Mouse (Mus musculus): Measurements from ENCODE around the gene Atp6ap1l.
A peak's percentile ranks its signal among the peaks of the same experiment; 100 is the strongest.
"Not testable (repeated sequence)": the region's sequence is repeated elsewhere in the genome, so short reads cannot be mapped to it uniquely, and the experiment has no call there.

Atp6ap1l gene

DNA sequence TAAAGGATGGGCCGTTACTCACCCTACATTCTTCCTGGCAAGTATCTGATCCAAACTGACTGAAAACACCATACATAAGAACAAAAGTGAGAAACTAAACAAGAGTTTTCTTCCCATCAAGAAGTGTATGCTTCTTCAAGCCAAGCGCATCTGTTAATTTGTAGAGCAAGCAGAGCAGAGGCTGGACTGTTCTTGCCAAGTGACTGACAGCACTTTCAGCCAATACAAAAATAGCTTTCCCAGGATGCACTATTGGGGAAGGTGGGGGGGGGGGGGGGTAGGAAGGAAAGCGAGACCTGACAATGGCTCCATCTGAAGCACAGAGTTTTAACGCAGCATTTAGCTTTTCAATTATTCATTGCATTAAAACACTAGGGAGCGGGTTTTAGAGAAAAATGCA is at the start of gene Atp6ap1l:
Gene Atp6ap1l (minus strand): TSS at position 180 of the 400 bp plus-strand sequence.
- no peak for DNase-seq

DNA sequence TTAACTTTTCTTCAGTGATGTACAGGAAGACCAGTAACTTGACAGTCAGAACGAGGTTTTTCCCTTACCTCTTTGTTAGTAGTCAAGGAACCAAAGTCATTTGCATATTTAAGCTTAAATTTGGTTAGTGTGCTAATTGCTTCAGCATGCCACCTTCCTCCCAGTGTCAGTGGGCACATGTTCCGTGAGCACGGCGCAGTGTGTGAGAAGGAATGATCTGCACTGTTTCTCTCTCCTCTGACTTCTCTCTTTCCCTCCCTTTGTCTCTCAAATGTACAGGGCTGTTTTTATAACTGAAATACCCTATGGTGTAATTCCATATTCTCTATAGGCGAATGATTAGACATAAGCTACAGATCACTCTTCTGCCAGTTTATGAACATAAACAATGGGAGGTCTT is 34.4 kb upstream of the Atp6ap1l start:
- DNase-seq = no peak

DNA sequence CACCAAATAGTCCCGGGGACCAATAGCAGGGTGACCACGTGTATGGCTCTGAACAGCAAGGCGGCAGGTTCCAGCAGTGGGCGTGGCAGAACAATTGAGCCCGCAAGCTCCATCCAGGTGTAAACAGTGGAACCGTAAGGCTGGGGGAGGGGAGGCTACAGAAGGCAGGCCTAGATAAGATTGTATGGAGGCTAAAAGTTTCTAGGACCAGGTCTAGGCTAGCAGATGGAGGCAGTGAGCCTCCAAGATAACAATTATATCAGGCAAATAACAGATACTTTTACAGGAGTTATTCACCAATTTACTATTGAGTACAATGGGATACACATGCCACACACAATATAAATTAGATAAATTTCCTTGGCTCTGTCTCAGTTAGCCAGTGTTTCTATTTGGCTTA is 34.0 kb upstream of the Atp6ap1l start:
- no peak for DNase-seq

DNA sequence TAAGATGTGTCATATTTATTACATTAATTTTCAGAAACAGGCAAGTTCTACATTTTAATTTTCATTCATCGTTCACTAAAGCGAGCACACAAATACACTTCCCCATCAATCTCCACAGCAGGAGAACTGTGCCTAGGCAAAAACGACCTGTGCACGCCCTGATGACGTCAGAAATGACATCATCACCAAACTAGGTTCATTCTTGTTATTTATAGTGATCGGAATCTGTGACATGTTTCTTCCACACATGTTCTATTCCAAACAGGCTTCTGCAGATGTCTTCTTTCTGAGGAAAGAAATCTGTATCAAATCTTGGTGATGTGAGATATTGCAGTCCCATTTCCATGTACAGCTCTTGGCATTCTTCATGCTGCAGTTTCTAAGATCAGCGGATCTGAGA is 30.7 kb upstream of the Atp6ap1l start:
- no peak for DNase-seq

DNA sequence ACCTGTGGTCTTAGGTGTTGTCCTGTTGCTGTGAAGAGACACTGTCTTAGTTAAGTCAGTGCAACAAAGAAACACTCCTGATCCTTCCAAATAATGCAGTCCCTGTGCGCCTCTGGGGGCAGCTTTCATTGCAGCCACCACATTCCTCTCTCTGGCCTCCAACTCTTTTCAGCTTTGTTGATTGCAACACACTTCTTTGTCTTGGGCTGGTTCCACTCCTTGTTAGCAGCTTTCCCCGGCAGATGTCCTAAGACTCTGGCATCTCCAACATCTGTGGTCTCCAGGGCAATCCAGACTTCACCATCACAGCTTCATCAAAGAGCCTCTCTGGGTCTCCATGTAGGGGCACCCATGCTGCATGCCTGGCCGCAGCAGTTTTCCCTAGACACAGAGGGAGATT is 28.1 kb upstream of the Atp6ap1l start:
- no peak for DNase-seq

DNA sequence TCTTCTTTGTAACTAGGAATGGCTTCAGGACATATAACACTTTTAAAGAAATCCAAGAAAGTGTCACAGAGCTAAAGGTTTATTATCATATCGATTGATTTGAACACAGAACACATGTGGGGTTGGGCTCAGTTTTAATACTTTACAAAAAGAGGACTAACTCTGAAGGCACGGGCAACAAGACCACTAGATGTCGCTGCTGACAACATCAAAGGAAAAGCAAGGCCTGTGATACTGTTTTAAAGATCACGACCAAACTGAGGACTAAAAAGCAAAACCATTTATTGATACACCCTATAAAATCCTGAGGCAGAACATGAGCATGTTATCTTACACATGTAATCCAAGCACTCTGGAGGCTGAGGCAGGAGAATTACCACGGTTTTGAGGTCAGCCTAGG is 24.7 kb upstream of the Atp6ap1l start:
- DNase-seq = peak; percentile 53 to 64

DNA sequence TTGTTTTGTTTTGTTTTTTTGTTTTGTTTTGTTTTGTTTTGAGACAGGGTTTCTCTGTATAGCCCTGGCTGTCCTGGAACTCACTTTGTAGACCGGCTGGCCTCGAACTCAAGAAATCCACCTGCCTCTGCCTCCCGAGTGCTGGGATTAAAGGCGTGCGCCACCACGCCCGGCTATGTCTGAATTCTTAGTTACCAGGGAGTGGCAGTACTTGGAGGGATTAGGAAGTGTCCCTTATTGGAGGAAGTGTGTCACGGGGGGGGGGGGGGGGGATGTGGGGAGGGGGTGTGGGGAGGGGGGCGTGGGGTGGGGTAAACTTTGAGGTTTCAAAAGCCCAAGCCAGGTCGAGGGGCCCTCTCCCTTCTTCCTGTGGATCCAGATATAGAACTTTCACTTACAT is 23.1 kb upstream of the Atp6ap1l start:
- not testable (repeated sequence) for DNase-seq

DNA sequence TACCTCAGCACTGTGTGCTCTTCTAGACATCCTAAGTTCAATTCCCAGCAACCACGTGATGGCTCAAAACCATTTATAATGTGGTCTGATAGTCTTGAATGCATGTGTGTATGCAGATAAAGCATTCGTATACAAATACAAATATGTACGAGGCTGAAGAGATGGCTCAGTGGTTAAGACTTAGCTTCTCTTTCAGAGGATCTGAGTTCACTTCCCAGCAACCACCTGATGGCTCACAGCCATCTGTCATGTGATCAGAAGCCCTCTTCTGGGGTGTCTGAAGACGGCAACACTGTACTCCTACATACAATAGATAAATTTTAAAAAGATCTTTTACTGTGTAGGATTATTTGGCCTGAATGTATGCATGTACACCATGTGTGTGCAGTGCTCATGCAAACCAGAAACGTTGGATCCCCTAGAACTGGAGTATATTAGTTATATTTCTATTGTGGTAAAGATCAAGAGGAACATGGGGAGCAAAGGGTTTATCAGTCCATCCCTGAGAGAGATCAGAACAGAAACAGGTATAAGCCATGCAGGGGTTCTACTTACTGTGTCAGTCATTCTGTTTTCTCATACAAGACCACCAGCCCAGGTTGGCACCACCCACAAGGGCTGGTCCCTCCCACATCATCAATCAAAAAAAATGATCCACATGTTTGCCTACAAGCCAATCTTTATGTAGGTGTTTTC is 21.9 kb upstream of the Atp6ap1l start:
- DNase-seq = no peak

DNA sequence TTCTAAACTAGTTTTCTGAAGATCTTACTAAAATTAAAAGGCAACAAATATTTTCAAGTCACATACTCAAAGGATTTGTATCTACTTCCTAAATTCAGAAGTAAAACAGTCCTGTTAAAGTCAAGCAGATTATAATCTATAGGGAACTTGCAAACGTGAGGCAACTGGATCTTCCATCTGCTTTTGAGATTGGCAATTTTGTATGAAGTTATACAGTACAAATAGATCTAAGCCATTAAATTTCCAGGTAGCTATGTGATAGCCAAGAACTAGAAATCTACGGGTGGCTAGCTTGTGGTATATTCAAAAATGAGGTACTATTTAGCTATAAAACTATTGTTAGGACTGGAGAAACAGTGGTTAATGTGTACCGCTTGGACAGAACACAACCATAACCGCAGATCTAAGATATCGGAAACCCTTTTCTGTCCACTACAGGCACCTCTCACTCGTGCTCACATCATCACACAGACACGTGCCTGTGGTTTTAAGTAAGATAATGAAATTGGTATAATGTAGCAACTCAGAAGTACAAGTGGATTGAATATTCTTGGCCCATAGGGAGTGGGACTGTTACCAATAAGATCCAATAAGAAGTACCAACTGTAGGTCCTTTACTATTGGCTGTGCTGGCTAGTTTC is 21.1 kb upstream of the Atp6ap1l start:
- no peak for DNase-seq

DNA sequence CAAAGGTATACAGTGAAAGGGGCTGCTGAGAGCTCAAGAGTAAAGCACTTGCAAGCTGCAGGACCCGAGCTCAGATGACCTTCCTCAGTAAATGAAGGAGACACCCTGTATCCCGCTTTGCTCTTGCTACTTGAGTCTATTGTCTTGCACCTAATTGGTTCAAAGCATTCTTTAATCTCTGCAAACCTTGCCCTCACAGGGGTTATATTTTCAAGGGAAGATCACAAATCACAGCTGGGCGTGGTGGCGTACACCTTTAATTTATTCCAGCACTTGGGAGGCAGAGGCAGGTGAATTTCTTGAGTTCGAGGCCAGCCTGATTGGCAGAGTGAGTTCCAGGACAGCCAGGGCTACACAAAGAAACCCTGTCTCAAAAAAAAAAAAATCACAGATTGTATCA is 20.0 kb upstream of the Atp6ap1l start:
- DNase-seq = no peak

DNA sequence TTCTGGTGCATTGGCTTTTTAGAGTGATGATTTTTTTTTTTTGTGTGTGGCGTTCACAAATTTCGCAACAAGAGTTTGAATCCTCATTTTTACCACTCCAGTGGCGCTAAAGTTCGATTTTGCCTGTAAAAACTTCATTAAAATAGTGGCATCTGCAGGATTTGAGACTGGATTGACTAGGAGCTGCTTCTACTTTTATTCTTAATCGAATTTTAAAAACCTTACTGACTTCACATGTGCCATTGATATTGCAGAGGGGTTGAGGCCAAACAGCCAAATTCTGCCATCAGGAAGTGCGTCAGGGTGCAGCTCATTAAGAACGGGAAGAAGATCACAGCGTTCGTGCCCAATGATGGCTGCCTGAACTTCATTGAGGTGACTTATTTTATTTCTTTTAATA is 18.9 kb upstream of the Atp6ap1l start:
- DNase-seq = no peak

DNA sequence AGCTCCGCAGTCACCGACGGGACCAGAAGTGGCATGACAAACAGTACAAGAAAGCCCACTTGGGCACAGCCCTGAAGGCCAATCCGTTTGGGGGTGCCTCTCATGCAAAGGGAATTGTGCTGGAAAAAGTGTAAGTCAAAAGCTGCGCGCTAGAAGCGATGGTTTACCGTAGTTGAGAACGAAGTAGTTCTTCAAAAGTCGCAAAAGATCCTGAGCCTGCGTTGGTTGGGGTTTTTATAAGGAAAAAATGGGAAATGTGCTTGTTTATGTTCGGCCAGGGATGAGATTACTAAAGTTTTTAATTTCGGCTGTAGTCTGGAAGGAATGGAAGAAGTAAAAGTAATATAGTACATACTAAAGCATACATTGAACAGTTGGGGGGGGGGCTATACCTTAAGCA is 18.5 kb upstream of the Atp6ap1l start:
- DNase-seq = not testable (repeated sequence)

DNA sequence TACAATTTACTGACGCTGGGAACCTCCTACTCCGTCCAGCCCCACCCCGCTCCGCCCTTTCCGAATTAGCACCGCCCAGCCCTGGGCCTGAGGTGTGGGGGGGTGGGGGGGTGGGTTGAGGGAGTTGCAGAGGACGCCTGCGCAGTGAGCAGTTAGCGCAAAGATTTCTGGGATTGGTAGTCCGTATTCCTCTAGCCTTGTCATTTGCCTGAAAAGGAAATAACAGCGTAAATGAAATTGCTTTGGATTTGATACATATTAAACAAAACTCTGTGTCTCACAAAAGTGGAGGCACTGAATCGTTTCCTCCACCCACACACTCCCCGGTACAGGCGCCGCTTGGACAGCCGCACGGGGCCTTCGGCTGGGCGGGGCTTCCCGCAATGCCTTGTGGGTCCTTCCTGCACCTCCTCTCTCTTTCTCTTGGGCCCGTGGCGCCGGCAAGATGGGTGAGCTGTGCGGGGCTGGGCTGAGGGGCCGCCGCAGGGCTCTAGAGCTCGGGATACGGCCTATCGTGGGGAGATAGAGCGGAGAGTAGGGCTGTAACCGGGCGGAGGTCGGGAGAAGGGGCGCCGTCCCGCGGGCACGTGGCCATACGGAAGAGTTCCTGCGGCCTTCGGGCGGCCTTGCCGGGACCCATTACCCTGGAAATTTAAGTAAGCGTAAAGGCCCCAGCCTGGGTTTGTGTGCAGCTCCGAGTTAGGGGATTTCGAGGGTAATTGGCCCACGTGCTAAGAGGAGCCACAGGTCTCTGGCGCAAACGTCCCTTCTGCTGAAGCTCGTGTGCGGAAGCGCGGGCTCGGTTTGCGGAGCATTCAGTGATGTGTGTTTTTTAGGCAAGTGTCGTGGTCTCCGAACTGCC is 17.8 kb upstream of the Atp6ap1l start, which contains the start of gene Rps23:
Gene Rps23 (plus strand): TSS at position 208 of the 862 bp plus-strand sequence.
- DNase-seq = peak; percentile 89

DNA sequence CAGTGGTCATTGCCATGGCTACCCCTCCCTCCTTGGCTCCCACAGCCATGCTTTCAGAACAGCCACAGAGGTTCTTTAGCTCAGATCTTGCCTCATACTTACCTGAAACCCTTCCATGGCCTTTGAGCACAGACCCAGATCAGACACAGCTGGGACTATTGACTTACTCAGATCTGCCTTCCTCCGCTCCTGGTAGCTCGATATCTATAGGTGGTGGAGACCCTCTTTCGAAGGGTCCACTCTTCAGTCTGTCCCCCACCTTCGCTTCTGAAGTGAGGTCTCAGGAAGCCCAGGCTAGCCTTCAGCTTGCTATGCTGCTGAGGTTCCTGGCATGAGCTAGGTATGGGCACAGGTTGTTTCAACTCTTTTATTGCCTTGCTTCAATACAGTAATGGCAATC is 9.6 kb upstream of the Atp6ap1l start:
- no peak for DNase-seq

DNA sequence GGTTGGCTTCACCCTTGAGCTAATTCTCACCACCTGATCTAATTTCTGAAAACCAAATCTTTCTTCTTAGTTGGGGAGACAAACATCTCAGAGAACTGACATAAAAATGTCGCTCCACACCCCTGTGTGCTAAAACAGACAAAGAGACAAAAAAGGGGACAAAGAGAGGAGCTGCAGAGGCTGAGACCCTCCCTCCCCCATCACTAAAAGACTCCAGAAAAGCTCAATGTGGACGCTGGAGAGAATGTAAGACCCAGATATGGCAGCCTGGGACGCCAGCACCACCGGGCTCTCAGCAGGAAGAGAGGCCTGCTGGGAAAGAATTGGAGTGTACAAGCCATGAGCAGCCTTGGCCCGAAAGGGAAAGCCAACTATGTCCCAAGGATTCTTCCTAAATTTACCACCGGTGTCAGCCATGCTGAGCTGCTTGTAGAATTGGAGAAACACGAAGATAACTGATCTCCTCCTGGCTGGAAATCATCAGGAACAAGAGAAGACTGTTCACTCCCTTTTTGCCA is 8.6 kb upstream of the Atp6ap1l start:
- DNase-seq = no peak

DNA sequence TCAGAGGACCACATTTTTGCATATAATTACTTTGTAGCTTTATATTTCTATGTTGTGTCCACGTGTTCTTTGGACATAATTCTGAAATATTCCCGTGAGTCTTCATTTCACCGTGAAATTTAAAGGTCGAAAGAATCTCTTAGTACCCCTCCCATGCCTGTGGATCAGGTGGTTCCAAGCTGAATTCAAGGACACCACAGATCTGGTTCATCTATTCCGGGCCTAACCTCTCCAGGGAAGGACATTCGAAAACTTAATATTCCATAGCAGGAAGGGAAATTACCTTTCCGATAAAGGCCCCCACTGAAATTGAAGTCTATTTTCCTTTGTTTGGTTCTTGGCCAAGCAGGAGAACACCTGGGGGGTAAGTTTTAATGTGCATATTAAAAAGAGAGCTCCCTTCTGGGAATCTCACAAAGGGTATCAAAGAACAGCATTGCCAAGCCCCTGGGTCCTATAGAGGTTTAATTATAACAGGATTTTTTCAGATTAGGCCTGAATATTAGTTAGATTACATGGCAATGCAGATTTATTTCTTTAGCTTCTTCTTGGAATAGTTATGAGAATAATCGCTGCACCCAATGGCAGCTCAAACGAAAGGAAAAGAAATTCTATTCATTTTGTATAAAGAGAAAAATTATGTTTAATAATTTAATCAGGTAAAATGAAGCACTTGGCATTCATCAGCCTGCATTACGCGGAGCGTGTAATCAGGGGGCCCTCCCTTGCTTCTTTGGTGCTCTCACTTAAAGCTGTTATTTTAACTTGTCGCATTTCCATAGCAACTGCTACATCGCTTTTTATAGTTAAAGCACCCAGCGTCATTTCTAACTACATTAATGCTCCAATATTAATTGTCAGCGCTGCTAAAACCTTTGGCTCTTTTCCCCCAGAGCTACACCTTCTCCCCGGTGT is 7.9 kb upstream of the Atp6ap1l start:
- DNase-seq = no peak

DNA sequence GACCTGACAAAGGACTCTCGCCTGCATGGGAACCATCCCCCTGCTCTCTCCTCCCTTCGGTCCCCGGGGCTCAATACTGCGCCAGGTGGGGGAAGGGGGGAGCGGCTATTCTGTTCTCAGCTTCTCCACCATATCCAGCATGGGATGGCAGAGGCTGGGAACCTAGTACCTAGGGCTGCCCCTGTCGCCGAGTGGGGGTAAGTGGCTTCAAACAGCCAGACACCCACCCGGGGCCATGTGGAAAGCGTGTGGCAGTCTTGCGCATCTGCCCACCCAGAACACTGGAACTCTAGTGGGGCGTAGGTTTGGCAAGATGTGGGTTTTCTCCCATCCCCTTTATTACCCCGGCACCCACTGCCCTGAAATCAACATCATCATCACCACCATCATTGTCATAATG is 2.2 kb upstream of the Atp6ap1l start:
- DNase-seq = no peak

DNA sequence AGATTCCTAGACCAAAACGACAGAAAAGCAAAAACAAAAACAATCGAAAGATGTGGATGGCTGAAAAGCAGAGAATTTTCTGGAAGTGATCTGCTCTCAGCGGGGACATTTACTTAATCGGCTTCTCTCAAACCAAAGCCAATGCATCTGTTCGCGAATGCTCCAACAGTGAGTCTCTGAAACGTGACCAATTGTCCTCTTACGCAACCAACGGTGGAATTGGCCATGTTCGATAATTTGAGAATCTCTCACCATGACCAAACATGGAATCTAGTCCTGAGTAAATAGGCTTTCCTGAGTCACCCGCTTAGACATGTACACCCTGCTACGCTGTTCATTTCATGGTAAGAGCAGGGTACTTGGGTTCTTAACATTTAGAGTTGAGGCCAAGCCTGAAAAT is 8.3 kb downstream of the Atp6ap1l start:
- DNase-seq = no peak

DNA sequence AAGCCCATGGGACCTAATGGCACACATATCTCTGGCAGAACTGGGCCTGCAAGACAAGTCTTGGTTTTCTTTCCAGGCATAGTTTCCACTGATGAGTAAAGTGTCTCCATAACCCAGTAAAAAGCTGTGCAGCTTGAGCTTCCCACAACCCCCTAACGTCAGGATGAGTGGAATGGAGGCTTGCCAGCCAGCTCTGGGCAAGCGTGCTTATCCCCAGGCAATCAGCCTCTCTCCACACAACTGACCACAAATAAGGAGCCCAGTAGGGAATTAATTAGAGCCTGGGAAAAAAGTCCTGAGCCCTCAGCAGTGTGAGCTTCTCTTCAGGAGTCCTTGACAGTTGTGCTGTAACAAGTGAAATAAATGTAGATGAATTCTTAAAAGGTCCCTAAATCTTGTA is 9.1 kb downstream of the Atp6ap1l start:
- no peak for DNase-seq

DNA sequence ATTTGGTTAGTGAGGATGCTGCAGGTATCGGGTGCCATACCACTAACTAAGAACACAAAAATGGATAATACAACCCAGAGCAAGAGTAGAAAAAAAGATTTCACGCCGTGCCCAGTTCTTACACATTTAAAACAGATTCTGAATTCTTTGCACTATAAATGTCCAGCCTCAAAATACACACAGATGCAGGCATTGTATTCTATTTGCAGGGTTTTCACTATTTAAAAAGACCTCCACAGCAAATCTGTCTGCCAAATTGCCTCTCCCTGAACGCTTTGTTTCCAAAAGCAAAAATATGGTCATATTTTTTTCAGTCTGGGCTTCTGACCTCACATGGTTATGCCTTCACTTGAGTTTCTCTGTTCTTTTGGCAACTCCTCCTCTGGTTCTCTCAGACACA is 10.3 kb downstream of the Atp6ap1l start:
- DNase-seq = no peak

DNA sequence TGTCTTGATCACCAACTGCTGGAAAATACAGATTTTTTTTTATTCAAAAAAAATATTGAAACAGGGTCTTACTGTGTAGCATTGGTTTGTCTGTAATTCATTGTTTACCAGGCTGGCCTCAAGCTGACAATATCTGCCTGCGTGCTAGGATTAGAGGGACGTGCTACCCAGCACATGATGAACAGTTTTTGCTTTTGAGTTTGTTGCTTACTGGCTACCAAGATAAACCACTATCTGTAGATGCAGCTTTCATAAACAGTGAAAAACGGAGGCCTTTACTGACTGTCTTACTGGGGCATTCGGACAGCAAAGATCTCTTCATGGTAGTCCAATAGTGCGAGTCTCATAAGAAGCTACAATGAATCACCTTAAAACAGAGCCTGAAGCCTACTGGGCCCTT is 15.0 kb downstream of the Atp6ap1l start:
- no peak for DNase-seq

DNA sequence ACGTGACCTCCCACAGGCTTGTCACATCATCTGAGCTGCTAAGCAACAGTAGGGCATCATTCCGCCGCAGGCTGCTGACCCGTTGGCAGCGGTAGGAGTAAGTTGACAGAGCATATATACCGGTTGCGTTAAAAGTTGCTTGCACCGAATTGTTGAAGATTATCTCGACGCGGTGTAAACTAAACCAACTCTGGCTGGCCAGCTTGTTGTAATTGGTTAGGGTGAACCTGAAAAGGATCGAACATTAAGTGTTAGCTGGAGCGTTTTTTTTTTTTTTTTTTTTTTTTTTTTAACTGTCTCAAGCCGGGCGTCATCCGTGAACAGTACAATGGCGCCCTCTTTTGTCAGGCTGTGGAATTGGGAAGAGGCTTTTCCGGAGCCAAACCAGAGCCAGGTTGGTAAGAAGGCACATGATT is 18.6 kb downstream of the Atp6ap1l start:
- DNase-seq = peak; percentile 43 to 55
